Mouse (Mus musculus) heart, postnatal 0 days (tissue): ENCODE results near the gene Prr14l. TPM values are rescaled to one million over a fixed set of nuclear protein-coding genes. Genes with fewer than 3 reads are reported as not detected.
"Not testable (repeated sequence)": the region's sequence is repeated elsewhere in the genome, so short reads cannot be mapped to it uniquely, and the experiment has no call there.

Experiments
- ATAC-seq: fragments of 200-750 bp; cut with Nextera tagmentation; 2 replicates; pipeline ENCODE4 v1.8.0; 2017; ENCODE audit warnings: low read depth, moderate number of reproducible peaks, moderate library complexity; ENCODE audit not compliant: insufficient read depth
- DNase-seq: peaks from one replicate; pipeline ENCODE4 v3.0.0-alpha.2; 2016; ENCODE audit warnings: low spot score
- H3K27ac ChIP-seq: fragments of 300-500 bp; sonication (generic); 2 replicates; pipeline ENCODE4 v1.5.1; 2014; ENCODE audit warnings: low read depth, mild to moderate bottlenecking
- H3K27me3 ChIP-seq: fragments of 300-500 bp; sonication (generic); 2 replicates; pipeline ENCODE4 v1.6.1; 2014; ENCODE audit warnings: low read length, mixed read lengths; ENCODE audit not compliant: control insufficient read depth, insufficient read depth
- H3K36me3 ChIP-seq: fragments of 300-500 bp; sonication (generic); replicated peaks from 2 replicates; pipeline ENCODE4 v1.6.1; 2014; ENCODE audit warnings: low read length, mixed read lengths; ENCODE audit not compliant: control insufficient read depth, insufficient read depth
- H3K4me1 ChIP-seq: fragments of 300-500 bp; sonication (generic); 2 replicates; pipeline ENCODE4 v1.6.1; 2014; ENCODE audit warnings: antibody characterized with exemption; ENCODE audit not compliant: control insufficient read depth, insufficient read depth
- H3K4me2 ChIP-seq: fragments of 300-500 bp; sonication (generic); 2 replicates; pipeline ENCODE4 v1.6.1; 2014; ENCODE audit warnings: low read depth, mild to moderate bottlenecking, low read length, moderate library complexity
- H3K4me3 ChIP-seq: fragments of 300-500 bp; sonication (generic); 2 replicates; pipeline ENCODE4 v1.5.1; 2014; ENCODE audit warnings: low read depth, low read length
- H3K9ac ChIP-seq: fragments of 300-500 bp; sonication (generic); replicated peaks from 2 replicates; pipeline ENCODE4 v1.6.1; 2014; ENCODE audit warnings: low read depth, low read length, mixed read lengths
- H3K9me3 ChIP-seq: fragments of 300-500 bp; sonication (generic); replicated peaks from 2 replicates; pipeline ENCODE4 v1.6.1; 2016; ENCODE audit warnings: low read length; ENCODE audit not compliant: control insufficient read depth
- CTCF ChIP-seq: IDR thresholded peaks from 2 replicates; pipeline ENCODE4 v1.5.1; 2016; ENCODE audit warnings: antibody characterized with exemption, control low read depth, low read depth
- EP300 ChIP-seq: IDR thresholded peaks from 2 replicates; pipeline ENCODE4 v1.6.1; 2016; ENCODE audit warnings: antibody characterized with exemption, low read depth
- WGBS: fragments of 180-500 bp; shearing (Covaris S2); extraction: QIAGEN DNeasy Blood & Tissue Kit; methylation state at CpG from one replicate; pipeline ENCODE4 v1.1.7; 2014; 5-methylcytosine and 5-hydroxymethylcytosine counted together
- polyA plus RNA-seq: library from polyadenylated mRNA; unstranded; fragments of >200 nt; fragmentation: Nextera tagmentation; extraction: Ambion mirVana; gene quantifications from 2 replicates; pipeline ENCODE4 v1.2.1, GENCODE M21; 2015
- total RNA-seq: library from RNA; depleted of rRNA; stranded (reverse); fragments of >200 nt; gene quantifications from 2 replicates; pipeline ENCODE4 v1.2.3, GENCODE M21; 2014; ENCODE audit warnings: low replicate concordance

The Prr14l gene
- total and polyA plus RNA-seq, 2 experiments from 2014 or later, result 5.4 to 15.5 TPM

DNA sequence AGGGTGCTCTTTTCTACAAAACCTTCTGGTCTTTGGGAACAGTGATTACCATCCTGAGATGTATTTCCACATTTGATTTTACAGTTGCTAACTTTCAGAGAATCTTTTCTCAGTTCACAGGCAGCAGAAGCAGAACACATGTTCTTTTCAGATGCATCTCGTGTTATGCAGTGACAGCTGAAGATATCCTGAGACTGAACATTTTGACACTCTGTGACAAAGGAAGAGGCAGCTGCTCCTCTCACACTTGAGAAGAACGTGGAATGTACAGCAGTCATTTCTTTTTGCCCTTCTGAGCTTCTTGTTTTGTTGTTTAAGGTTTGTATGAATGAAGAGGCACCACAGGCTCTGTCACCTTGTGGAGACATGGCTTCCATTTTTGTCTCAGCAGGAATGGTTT, 24.0 kb downstream of the Prr14l start:
- no peak overlapping the region for H3K9ac ChIP-seq
- TF ChIP-seq CTCF (no peak), EP300 (no peak)
- H3K27me3 ChIP-seq, result no peaks in the 10 kb centered on the region
- H3K27ac ChIP-seq, result no peak overlapping the region
- no peaks in the 10 kb centered on the region for H3K4me1 ChIP-seq
- peaks cover 81% of the 10 kb centered on the region for H3K36me3 ChIP-seq
- H3K4me2 ChIP-seq, result no peak overlapping the region
- DNase-seq (no peak), ATAC-seq (no peak)
- WGBS, result 74% methylated on average over 2 of the region's 2 CpGs
- no peak overlapping the region for H3K4me3 ChIP-seq
- H3K9me3 ChIP-seq, result no peaks in the 10 kb centered on the region

DNA sequence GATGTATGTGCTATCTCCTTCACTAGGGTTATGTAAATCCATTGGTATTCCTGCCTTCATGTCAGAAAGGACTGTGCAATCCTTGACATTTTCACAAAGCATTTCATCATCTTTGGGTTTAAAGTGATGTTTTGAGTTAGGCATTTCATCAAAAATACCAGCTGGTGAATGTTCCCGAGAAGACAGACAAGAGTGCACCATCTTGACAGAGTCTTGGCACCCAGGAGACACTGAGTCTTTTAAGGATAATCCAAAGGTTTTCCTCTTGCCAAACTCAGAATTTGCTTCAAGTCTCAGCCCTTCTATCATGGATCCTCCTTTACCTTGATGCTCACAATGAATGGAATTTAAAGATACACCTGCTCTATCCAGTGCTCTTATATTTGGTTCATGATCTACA, 25.3 kb downstream of the Prr14l start:
- not testable (repeated sequence) for H3K27ac ChIP-seq, DNase-seq, ATAC-seq, H3K27me3 ChIP-seq, H3K9me3 ChIP-seq, H3K4me3 ChIP-seq, H3K4me1 ChIP-seq, H3K4me2 ChIP-seq, H3K9ac ChIP-seq
- peaks cover 75% of the 10 kb centered on the region for H3K36me3 ChIP-seq
- 88% methylated on average over 1 of the region's 1 CpGs for WGBS

DNA sequence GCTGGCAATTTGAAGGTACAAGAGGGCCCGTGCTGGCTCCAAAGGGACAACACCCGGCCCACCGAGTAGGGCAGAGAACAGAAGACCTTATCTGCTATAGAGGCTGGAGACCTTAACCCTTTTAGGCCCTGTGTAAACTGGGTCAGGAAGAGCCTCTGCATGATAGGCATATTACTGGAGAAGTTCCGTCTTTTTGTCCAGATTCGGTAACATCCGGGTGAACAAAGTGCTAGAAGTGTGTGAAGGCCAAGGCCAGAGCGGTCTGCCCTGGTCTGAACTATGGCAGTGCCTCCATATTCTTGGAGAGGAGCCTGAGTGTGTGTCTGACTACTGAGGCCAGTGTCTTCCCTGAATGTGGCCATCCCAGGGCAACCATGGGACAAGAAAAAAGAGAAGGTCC, 27.0 kb downstream of the Prr14l start, which contains the start of gene Gm20671:
Gene Gm20671 (minus strand): TSS at position 101 of the 400 bp plus-strand sequence.
- H3K9ac ChIP-seq, result no peak within 1 kb of the TSS
- WGBS, result 66% methylated on average over 7 of the region's 7 CpGs
- no peaks in the 10 kb centered on the region for H3K4me1 ChIP-seq
- DNase-seq (no peak), ATAC-seq (no peak)
- peaks cover 70% of the 10 kb centered on the region for H3K36me3 ChIP-seq
- H3K4me2 ChIP-seq, result no peak within 1 kb of the TSS
- H3K27ac ChIP-seq, result no peak within 1 kb of the TSS
- TF ChIP-seq CTCF (no peak), EP300 (no peak)
- H3K9me3 ChIP-seq, result no peaks in the 10 kb centered on the region
- no peak within 1 kb of the TSS for H3K4me3 ChIP-seq
- no peaks in the 10 kb centered on the region for H3K27me3 ChIP-seq

DNA sequence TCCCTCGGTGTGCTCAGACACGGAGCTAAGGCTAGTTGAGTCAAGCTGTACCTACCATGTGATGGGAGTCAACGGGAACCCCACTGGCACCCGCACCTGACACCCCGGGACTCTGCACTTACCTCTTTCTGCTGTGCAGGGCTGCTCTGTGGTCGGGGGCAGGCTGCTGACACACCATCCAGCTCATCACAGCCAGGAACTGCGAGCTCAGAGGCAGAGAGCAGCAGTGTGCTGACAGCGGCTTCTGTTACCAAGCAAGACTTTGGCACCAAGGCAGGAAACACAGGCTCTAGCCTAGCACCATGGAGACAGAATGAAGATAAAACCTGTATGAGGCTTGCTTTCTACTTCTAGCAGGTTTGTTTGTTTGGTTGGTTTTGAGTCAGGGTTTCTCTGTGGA, 33.6 kb downstream of the Prr14l start:
- ATAC-seq (no peak), DNase-seq (no peak)
- no peaks in the 10 kb centered on the region for H3K9me3 ChIP-seq
- no peak overlapping the region for H3K4me3 ChIP-seq
- H3K27ac ChIP-seq, result no peak overlapping the region
- H3K4me1 ChIP-seq, result no peaks in the 10 kb centered on the region
- no peak overlapping the region for H3K9ac ChIP-seq
- H3K36me3 ChIP-seq, result peaks cover 68% of the 10 kb centered on the region
- TF ChIP-seq CTCF, result no peak
- no peak for TF ChIP-seq EP300
- 84% methylated on average over 8 of the region's 8 CpGs for WGBS
- H3K4me2 ChIP-seq, result no peak overlapping the region
- no peaks in the 10 kb centered on the region for H3K27me3 ChIP-seq

DNA sequence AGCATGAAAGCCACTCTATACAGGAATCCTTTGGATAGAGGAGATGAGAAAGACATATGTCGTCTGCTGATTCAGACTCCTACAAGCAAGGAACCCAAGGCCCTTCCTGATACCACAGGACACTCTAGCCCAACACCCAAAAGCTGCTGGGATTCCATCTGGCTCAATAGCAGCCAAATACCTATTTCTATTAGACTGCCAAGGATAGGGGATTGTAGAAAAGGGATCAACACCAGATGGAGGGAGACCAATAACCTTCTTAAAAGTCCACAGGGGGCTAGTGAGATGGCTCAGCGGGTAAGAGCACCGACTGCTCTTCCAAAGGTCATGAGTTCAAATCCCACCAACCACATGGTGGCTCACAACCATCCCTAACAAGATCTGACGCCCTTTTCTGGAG, 38.7 kb downstream of the Prr14l start:
- Histone ChIP-seq H3K4me2 (no peak overlapping the region), H3K4me1 (no peaks in the 10 kb centered on the region), H3K36me3 (peaks cover 77% of the 10 kb centered on the region), H3K9me3 (no peaks in the 10 kb centered on the region), H3K9ac (no peak overlapping the region), H3K4me3 (no peak overlapping the region), H3K27ac (no peak overlapping the region), H3K27me3 (no peaks in the 10 kb centered on the region)
- 92% methylated on average over 4 of the region's 4 CpGs for WGBS
- DNase-seq (no peak), ATAC-seq (no peak)
- TF ChIP-seq CTCF (no peak), EP300 (no peak)

DNA sequence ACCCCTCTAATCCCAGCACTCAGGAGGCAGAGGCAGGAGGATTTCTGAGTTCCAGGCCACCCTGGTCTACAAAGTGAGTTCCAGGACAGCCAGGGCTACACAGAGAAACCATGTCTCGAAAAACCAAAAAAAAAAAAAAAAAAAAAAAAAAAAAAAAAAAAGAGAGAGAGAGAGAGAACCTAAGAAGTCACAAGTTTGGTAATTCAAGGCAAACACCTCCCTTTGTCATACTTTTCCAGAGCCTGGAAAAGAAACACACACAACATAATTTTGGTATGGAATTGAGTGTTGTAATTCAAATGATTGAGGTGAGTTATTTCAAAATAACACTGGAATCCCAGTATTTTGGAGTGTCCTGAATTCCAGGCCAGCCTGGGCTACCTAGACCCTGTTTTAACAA, 67.6 kb downstream of the Prr14l start:
- WGBS, result 63% methylated on average over 1 of the region's 1 CpGs
- H3K27me3 ChIP-seq, H3K4me1 ChIP-seq, H3K4me2 ChIP-seq, H3K4me3 ChIP-seq, H3K27ac ChIP-seq, DNase-seq, ATAC-seq, H3K9me3 ChIP-seq, H3K9ac ChIP-seq: not testable (repeated sequence)
- H3K36me3 ChIP-seq, result peaks cover 13% of the 10 kb centered on the region; the same call in 1 of the 2 replicates
